Mouse (Mus musculus) liver (tissue): ENCODE data around the gene Cog2.

ENCODE experiments used
- DNase-seq: peaks from one replicate; pipeline ENCODE4 v3.0.0-alpha.2; 2020; ENCODE audit warnings: mixed read lengths

Cog2 gene

GRCm38 (mm10) chr8:124520249-124521080 is at the start of gene Cog2:
Cog2 (plus strand) TSS chr8:124520767.
- peak; percentile 91 for DNase-seq

- DNase-seq, result no peak
Observed at GRCm38 (mm10) chr8:124475690-124476089, 44.9 kb upstream of the Cog2 start.

GRCm38 (mm10) chr8:124476701-124477100 is 43.9 kb upstream of the Cog2 start:
- no peak for DNase-seq

GRCm38 (mm10) chr8:124479251-124479650 is 41.3 kb upstream of the Cog2 start:
- no peak for DNase-seq

GRCm38 (mm10) chr8:124480321-124480720 is 40.2 kb upstream of the Cog2 start:
- DNase-seq, result no peak

- DNase-seq, result no peak
Observed at GRCm38 (mm10) chr8:124482790-124483189, 37.8 kb upstream of the Cog2 start.

- DNase-seq, result no peak
Observed at GRCm38 (mm10) chr8:124483356-124484115, 37.0 kb upstream of the Cog2 start.

- DNase-seq, result no peak
Observed at GRCm38 (mm10) chr8:124489311-124489710, 31.3 kb upstream of the Cog2 start.

GRCm38 (mm10) chr8:124489786-124490185 is 30.8 kb upstream of the Cog2 start:
- DNase-seq, result no peak

GRCm38 (mm10) chr8:124494397-124494796 is 26.2 kb upstream of the Cog2 start:
- DNase-seq, result no peak

GRCm38 (mm10) chr8:124494955-124495354 is 25.6 kb upstream of the Cog2 start:
- no peak for DNase-seq

GRCm38 (mm10) chr8:124495676-124496075 is 24.9 kb upstream of the Cog2 start:
- no peak for DNase-seq

- DNase-seq, result no peak
Observed at GRCm38 (mm10) chr8:124496266-124496665, 24.3 kb upstream of the Cog2 start.

- no peak for DNase-seq
Observed at GRCm38 (mm10) chr8:124496871-124497270, 23.7 kb upstream of the Cog2 start.

GRCm38 (mm10) chr8:124498398-124498797 is 22.2 kb upstream of the Cog2 start:
- no peak for DNase-seq

GRCm38 (mm10) chr8:124499236-124499937 is 21.2 kb upstream of the Cog2 start:
- no peak for DNase-seq

GRCm38 (mm10) chr8:124499938-124500239 is 20.7 kb upstream of the Cog2 start:
- DNase-seq, result no peak

GRCm38 (mm10) chr8:124505626-124506025 is 14.9 kb upstream of the Cog2 start:
- DNase-seq, result no peak

- no peak for DNase-seq
Observed at GRCm38 (mm10) chr8:124507572-124508320, 12.8 kb upstream of the Cog2 start.

- no peak for DNase-seq
Observed at GRCm38 (mm10) chr8:124508321-124508695, 12.3 kb upstream of the Cog2 start.

GRCm38 (mm10) chr8:124509156-124509555 is 11.4 kb upstream of the Cog2 start:
- DNase-seq, result no peak

GRCm38 (mm10) chr8:124516039-124516438 is 4.5 kb upstream of the Cog2 start:
- no peak for DNase-seq

- DNase-seq, result no peak
Observed at GRCm38 (mm10) chr8:124516525-124516924, 4.0 kb upstream of the Cog2 start.
